Mouse (Mus musculus): ENCODE data around the gene Zmiz1.

DNA sequence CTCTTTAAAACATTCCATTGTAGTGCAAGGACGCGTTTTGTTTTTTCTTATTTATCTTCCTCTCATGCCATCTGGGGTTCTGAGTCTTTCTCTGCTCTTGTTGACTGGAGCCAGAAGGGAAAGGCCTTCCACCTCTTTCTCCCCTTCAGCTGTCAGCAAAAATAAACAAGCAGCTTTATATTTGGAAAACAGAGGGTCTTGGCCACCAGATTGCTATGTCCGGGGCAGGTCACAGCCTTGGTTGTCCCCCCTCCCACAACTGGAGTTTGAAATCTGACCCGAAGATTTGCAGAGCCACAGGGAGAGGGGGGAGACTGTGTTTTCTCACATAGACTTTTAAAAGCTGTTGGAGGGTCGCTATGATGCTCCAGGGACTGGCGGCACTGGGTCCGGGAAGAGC lies 96.9 kb downstream of the Zmiz1 start:
- no peak for TF ChIP-seq CTCF (IDR thresholded peaks at IDR 0.05; ENCODE audit: low read depth, low read length)
- no peak for TF ChIP-seq GATA1 (IDR thresholded peaks at IDR 0.05; ENCODE audit: borderline replicate concordance, low read length)
- TF ChIP-seq TAL1 (conservative IDR thresholded peaks at IDR 0.05; ENCODE audit: low read depth, low read length) = no peak
- no peak for TF ChIP-seq GATA2 (IDR thresholded peaks at IDR 0.05; ENCODE audit: borderline replicate concordance, low read depth, low read length)
- TF ChIP-seq POLR2AphosphoS5 (IDR thresholded peaks at IDR 0.05; ENCODE audit: insufficient replicate concordance, low read depth, low read length) = no peak

Data from G1E (cell line).